8 mouse cellular contexts compared by ENCODE assay signal in the genomic region with DNA sequence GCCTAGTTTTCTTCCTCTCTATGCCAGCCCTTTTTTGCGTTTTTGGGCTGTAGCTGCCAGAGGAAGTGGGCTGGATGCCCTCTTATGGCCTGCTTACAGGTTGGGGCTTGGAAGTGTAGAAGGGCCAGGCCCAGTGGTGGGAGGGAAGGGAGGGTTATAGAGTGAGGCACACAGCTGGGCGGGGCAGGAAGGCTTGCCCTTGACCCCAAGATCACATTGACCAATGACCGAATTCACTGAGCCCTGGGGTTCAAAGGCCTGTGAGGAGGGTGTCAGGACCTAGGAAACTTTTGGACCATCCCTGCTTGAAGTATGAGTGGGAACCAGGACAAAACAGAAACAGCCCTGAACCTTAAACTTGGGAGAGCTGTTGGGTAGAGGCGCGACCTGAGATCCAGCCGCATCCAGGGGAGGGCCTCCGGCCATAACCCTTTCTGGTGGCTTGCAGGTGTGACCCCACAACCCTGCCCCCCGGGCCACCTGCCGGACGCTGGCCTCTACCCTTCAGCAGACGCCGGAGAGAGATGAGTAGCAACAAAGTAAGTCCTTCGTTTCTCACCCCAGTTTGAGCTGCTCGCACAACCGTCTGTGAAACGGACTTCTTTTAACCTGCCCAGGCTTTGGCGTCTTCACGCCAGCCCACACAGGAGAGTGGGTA. TPM values are rescaled to one million over a fixed set of nuclear protein-coding genes. Genes with fewer than 3 reads are reported as not detected.
A peak's percentile ranks its signal among the peaks of the same experiment; 100 is the strongest.
DNase-seq lines count a peak whose midpoint lies in the region; ATAC-seq and TF ChIP-seq lines count a peak whose summit lies in the region.

No protein-coding gene starts in this region.

- no peaks in the 10 kb centered on the region for H3K36me3 ChIP-seq in neural tube, embryonic 11.5 days (ENCODE audit: control insufficient read depth, insufficient read depth, low read length)
- no peaks in the 10 kb centered on the region for H3K36me3 ChIP-seq in forebrain, embryonic 11.5 days (ENCODE audit: control insufficient read depth, insufficient read depth, low read length)
- peaks cover 19% of the 10 kb centered on the region for H3K36me3 ChIP-seq in liver, embryonic 12.5 days
- no peaks in the 10 kb centered on the region for H3K36me3 ChIP-seq in testis, adult 2 months (ENCODE audit: control insufficient read depth, insufficient read depth, low read length)

- WGBS in neural tube, embryonic 11.5 days = 27% methylated on average over 18 of the region's 18 CpGs
- 38% methylated on average over 18 of the region's 18 CpGs for WGBS in forebrain, embryonic 11.5 days
- 40% methylated on average over 18 of the region's 18 CpGs for WGBS in liver, embryonic 12.5 days (ENCODE audit: insufficient replicate concordance)

- no peaks in the 10 kb centered on the region; the same call in 1 of the 2 replicates for H3K27me3 ChIP-seq in neural tube, embryonic 11.5 days (ENCODE audit: control insufficient read depth, insufficient read depth, low read length)
- H3K27me3 ChIP-seq in forebrain, embryonic 11.5 days (ENCODE audit: control insufficient read depth, insufficient read depth, low read length) = peaks cover 2% of the 10 kb centered on the region; the same call in 1 of the 2 replicates
- H3K27me3 ChIP-seq in liver, embryonic 12.5 days (replicated peaks) = no peaks in the 10 kb centered on the region
- H3K27me3 ChIP-seq in testis, adult 2 months (ENCODE audit: control insufficient read depth, insufficient read depth, low read length) = peaks cover 2% of the 10 kb centered on the region; the same call in 1 of the 2 replicates

- no peak for TF ChIP-seq CTCF in testis, adult 2 months (IDR thresholded peaks at IDR 0.05; ENCODE audit: control insufficient read depth, insufficient read depth, insufficient replicate concordance, low read depth, low read length)

- H3K9me3 ChIP-seq in neural tube, embryonic 11.5 days (ENCODE audit: control insufficient read depth, low read length) = no peaks in the 10 kb centered on the region
- no peaks in the 10 kb centered on the region for H3K9me3 ChIP-seq in forebrain, embryonic 11.5 days (ENCODE audit: control insufficient read depth, low read length)
- H3K9me3 ChIP-seq in liver, embryonic 12.5 days (replicated peaks) = no peaks in the 10 kb centered on the region

- H3K4me1 ChIP-seq in neural tube, embryonic 11.5 days (ENCODE audit: control insufficient read depth, insufficient read depth, low read length) = peaks cover 9% of the 10 kb centered on the region
- H3K4me1 ChIP-seq in forebrain, embryonic 11.5 days (replicated peaks; ENCODE audit: control insufficient read depth, insufficient read depth, low read length) = peaks cover 10% of the 10 kb centered on the region; the same call in 1 of the 2 replicates
- peaks cover 80% of the 10 kb centered on the region for H3K4me1 ChIP-seq in liver, embryonic 12.5 days
- H3K4me1 ChIP-seq in testis, adult 2 months (ENCODE audit: control insufficient read depth, insufficient read depth, low read length) = peaks cover 39% of the 10 kb centered on the region

- H3K9ac ChIP-seq in neural tube, embryonic 11.5 days (ENCODE audit: low read length) = no peak overlapping the region
- H3K9ac ChIP-seq in forebrain, embryonic 11.5 days (ENCODE audit: low read length) = no peak overlapping the region
- peak overlapping the region; percentile 77 for H3K9ac ChIP-seq in liver, embryonic 12.5 days

- no peak for DNase-seq in neural tube, embryonic 11.5 days (ENCODE audit: low spot score)
- DNase-seq in neural tube, embryonic 10.5 days (ENCODE audit: extremely low spot score, low spot score) = no peak
- DNase-seq in forebrain, embryonic 11.5 days (ENCODE audit: low spot score) = no peak
- DNase-seq in left cerebral cortex, adult 9 months (ENCODE audit: low spot score in 2 of 2) = no peak
- no peak for DNase-seq in frontal cortex, postnatal 14 days (ENCODE audit: low spot score in 2 of 2)

- H3K4me3 ChIP-seq in neural tube, embryonic 11.5 days (ENCODE audit: low read depth, low read length) = peak overlapping the region; percentile 16
- H3K4me3 ChIP-seq in forebrain, embryonic 11.5 days (ENCODE audit: low read depth, low read length) = peak overlapping the region; percentile 16; the same call in 1 of the 2 replicates
- peak overlapping the region; percentile 73 for H3K4me3 ChIP-seq in liver, embryonic 12.5 days
- peak overlapping the region; percentile 44 for H3K4me3 ChIP-seq in testis, adult 2 months (ENCODE audit: control insufficient read depth, low read depth, low read length)

- no peak for ATAC-seq in neural tube, embryonic 11.5 days (ENCODE audit: insufficient read depth, low FRiP score, low TSS enrichment)
- ATAC-seq in forebrain, embryonic 11.5 days (replicated peaks; ENCODE audit: low FRiP score) = no peak
- peak; percentile 60 for ATAC-seq in liver, embryonic 12.5 days
- ATAC-seq in inflammation-experienced regulatory T-cells, adult 6 months = no peak

- H3K4me2 ChIP-seq in neural tube, embryonic 11.5 days (ENCODE audit: low read depth) = peak overlapping the region; percentile 83
- peak overlapping the region; percentile 43; the same call in 1 of the 2 replicates for H3K4me2 ChIP-seq in forebrain, embryonic 11.5 days (ENCODE audit: low read depth, low read length, severe bottlenecking)
- peak overlapping the region; percentile 98 for H3K4me2 ChIP-seq in liver, embryonic 12.5 days

- TF ChIP-seq POLR2A in testis, adult 2 months (IDR thresholded peaks at IDR 0.05; ENCODE audit: control insufficient read depth, low read depth, low read length) = no peak

- H3K27ac ChIP-seq in neural tube, embryonic 11.5 days (ENCODE audit: low read depth, low read length) = 0 out of 2 replicates have a peak overlapping the region, but pooled peaks have one; percentile 49
- no peak overlapping the region for H3K27ac ChIP-seq in forebrain, embryonic 11.5 days (ENCODE audit: low read depth, low read length)
- peak overlapping the region; percentile 83 for H3K27ac ChIP-seq in liver, embryonic 12.5 days
- H3K27ac ChIP-seq in testis, adult 2 months (ENCODE audit: control insufficient read depth, insufficient read depth, low read depth, low read length) = peak overlapping the region; percentile 90

RNA-seq across cellular contexts. Expression of a gene that starts 9.4 kb away (rescaled TPM):
- 4.8 and 5.1 TPM in 2 replicates for polyA plus RNA-seq in neural tube, embryonic 11.5 days (2014; fragmentation: Nextera tagmentation; extraction: Ambion mirVana)
- polyA plus RNA-seq in forebrain, embryonic 11.5 days (2014; fragmentation: Nextera tagmentation; extraction: Ambion mirVana) = 4.7 and 5.1 TPM in 2 replicates
- 14.5 and 15.4 TPM in 2 replicates for polyA plus RNA-seq in liver, embryonic 12.5 days (2016; fragmentation: Nextera tagmentation; extraction: Ambion mirVana)
- polyA plus RNA-seq in testis, adult 2 months (2012; rRNA removed) = 17.6 and 24.7 TPM in 2 replicates
- polyA plus RNA-seq in inflammation-experienced regulatory T-cells, adult 6 months (2017; shearing (Covaris generic)) = 1 to 10 TPM; 3.4 to 5.1 (median 4.3) TPM

RNA-seq across cellular contexts. Expression of a gene that starts 12.7 kb away (rescaled TPM):
- 33.0 and 33.8 TPM in 2 replicates for polyA plus RNA-seq in neural tube, embryonic 11.5 days (2014; fragmentation: Nextera tagmentation; extraction: Ambion mirVana)
- 18.9 and 20.6 TPM in 2 replicates for polyA plus RNA-seq in forebrain, embryonic 11.5 days (2014; fragmentation: Nextera tagmentation; extraction: Ambion mirVana)
- 2.6 TPM in 2 replicates for polyA plus RNA-seq in liver, embryonic 12.5 days (2016; fragmentation: Nextera tagmentation; extraction: Ambion mirVana)
- 172 and 177 TPM in 2 replicates for polyA plus RNA-seq in testis, adult 2 months (2012; rRNA removed)
- under 1 TPM in 1 of 3 experiments, not detected in 2; 0.52 TPM for polyA plus RNA-seq in inflammation-experienced regulatory T-cells, adult 6 months (2017; shearing (Covaris generic))

RNA-seq across cellular contexts. Expression of a gene that starts 22.0 kb away (rescaled TPM):
- polyA plus RNA-seq in neural tube, embryonic 11.5 days (2014; fragmentation: Nextera tagmentation; extraction: Ambion mirVana) = 20.9 and 21.8 TPM in 2 replicates
- 15.4 and 16.7 TPM in 2 replicates for polyA plus RNA-seq in forebrain, embryonic 11.5 days (2014; fragmentation: Nextera tagmentation; extraction: Ambion mirVana)
- 17.5 and 18.9 TPM in 2 replicates for polyA plus RNA-seq in liver, embryonic 12.5 days (2016; fragmentation: Nextera tagmentation; extraction: Ambion mirVana)
- polyA plus RNA-seq in testis, adult 2 months (2012; rRNA removed) = 1.4 and 1.6 TPM in 2 replicates
- 10 to 100 TPM; 31.5 to 42.6 (median 33.5) TPM for polyA plus RNA-seq in inflammation-experienced regulatory T-cells, adult 6 months (2017; shearing (Covaris generic))

RNA-seq across cellular contexts. Expression of a gene that starts 33.4 kb away (rescaled TPM):
- 0.25 and 0.58 TPM in 2 replicates for polyA plus RNA-seq in neural tube, embryonic 11.5 days (2014; fragmentation: Nextera tagmentation; extraction: Ambion mirVana)
- 0.35 TPM in 1 of 2 replicates, not detected in the other for polyA plus RNA-seq in forebrain, embryonic 11.5 days (2014; fragmentation: Nextera tagmentation; extraction: Ambion mirVana)
- not detected in 2 replicates for polyA plus RNA-seq in liver, embryonic 12.5 days (2016; fragmentation: Nextera tagmentation; extraction: Ambion mirVana)
- 2.2 and 2.3 TPM in 2 replicates for polyA plus RNA-seq in testis, adult 2 months (2012; rRNA removed)
- under 1 TPM in 1 of 3 experiments, not detected in 2; 0.31 TPM for polyA plus RNA-seq in inflammation-experienced regulatory T-cells, adult 6 months (2017; shearing (Covaris generic))

RNA-seq across cellular contexts. Expression of a gene that starts 34.3 kb away (rescaled TPM):
- 2.6 and 3.6 TPM in 2 replicates for polyA plus RNA-seq in neural tube, embryonic 11.5 days (2014; fragmentation: Nextera tagmentation; extraction: Ambion mirVana)
- polyA plus RNA-seq in forebrain, embryonic 11.5 days (2014; fragmentation: Nextera tagmentation; extraction: Ambion mirVana) = 1.8 and 2.3 TPM in 2 replicates
- 0.13 TPM in 1 of 2 replicates, not detected in the other for polyA plus RNA-seq in liver, embryonic 12.5 days (2016; fragmentation: Nextera tagmentation; extraction: Ambion mirVana)
- polyA plus RNA-seq in testis, adult 2 months (2012; rRNA removed) = 39.7 and 47.8 TPM in 2 replicates
- not detected for polyA plus RNA-seq in inflammation-experienced regulatory T-cells, adult 6 months (2017; shearing (Covaris generic))

Comparison
In these comparisons a context has a peak if more than half of its experiments do, and no peak if none do; other contexts are left out.
1. H3K4me2 ChIP-seq: peak in every context shown above with its lines; median percentile 98 in liver, embryonic 12.5 days; 83 in neural tube, embryonic 11.5 days; 43 in forebrain, embryonic 11.5 days.
2. H3K4me3 ChIP-seq: peak in every context shown above with its lines; median percentile 73 in liver, embryonic 12.5 days; 44 in testis, adult 2 months; 16 in neural tube, embryonic 11.5 days; 16 in forebrain, embryonic 11.5 days.